Mouse (Mus musculus): ENCODE results near the gene Cblb.
A peak's percentile ranks its signal among the peaks of the same experiment; 100 is the strongest.

The Cblb gene

DNA sequence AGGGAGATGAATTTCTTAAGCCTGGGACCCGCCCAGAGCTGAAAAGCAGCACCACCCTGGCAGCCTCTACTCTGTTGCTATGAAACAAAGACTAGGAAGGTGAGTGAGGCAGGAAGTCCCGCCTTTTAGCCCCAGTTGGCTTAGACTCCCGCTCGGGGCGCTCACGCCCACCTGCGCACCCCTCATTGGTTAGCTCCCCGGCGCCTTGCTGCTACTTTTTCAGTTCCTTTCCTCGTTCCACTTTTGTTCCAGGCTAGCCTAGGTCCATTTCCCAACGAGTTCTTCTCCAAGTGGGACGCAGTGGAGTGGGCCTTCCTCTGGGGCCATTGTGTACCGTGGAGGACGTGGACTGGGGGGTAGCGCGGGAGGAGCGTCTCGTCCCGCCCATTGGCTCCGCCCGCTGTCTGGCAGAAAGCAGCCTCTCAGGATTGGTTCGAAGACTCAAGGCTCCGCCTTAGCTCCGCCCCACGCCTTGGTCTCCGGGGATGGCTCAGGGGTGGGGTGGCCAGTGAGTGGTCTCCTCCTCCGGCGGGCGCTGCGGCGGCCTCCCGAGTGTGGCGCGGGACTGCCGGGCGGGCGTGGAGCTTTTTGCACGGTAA is at the start of gene Cblb:
TSS of gene Cblb (plus strand) at position 135 of the 599 bp plus-strand sequence.
- peak; percentile 96 for DNase-seq (ENCODE audit: low spot score)

DNA sequence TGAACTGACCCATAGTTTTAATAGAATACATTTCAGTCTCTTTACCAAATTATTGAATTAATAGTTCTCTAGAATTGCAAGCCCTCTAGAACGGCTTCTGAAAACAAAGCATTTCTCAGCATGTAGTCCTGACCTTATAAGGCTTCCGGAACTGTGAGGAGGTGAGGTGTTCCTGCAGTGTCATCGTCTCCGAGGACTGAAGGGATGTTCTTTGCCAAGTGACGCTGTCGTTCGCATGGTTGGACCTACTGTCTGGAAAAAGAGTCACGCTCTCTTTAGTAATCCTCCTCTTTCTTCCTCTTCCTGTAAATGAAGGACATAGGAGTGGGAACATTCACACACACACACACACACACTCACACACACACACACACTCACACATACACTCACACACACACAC is 45.6 kb upstream of the Cblb start:
- no peak for DNase-seq (ENCODE audit: low spot score)

DNA sequence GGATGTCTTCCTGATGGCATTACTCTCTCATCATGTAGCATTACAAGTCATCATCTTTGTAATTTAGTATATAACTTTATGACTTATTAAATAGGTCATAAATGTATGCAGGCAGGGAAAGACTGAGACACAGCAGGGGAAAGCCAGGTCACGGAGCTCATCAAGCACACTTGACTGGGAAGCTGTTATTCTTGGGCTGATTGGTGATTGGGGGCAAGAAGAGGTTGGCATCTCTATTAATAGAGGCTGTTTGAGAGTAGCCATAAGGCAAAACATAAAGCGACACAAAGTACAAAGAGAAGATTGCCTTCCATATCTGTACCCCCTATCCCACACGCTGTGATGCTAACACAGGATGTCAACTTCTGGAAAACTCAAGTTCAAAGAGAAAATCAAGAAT is 44.8 kb upstream of the Cblb start:
- no peak for DNase-seq (ENCODE audit: low spot score)

DNA sequence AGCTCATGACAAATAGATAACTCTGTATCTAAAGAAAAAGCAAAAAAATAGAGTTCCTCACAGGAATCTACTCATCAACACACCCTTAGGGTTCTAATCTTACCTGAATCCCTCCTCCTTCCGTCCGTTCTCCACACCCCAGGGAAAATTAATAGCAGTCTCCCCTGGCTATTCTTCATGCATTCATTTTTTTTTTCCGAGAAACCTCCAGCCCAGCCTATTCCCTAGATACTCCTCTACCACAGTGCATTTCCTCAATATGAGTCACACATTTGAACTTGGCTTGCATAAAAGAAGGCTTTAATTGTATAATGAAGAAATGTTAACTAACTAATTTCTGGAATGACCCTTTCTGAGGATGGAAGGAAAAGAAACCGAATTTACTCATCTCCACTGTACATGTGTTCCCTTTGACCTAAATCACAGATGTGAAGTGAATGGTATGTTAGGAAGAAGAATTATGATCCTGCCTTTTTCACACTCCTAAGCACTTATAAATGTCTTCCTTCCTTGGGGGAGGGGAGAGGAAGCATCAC is 43.9 kb upstream of the Cblb start:
- no peak for DNase-seq (ENCODE audit: low spot score)

DNA sequence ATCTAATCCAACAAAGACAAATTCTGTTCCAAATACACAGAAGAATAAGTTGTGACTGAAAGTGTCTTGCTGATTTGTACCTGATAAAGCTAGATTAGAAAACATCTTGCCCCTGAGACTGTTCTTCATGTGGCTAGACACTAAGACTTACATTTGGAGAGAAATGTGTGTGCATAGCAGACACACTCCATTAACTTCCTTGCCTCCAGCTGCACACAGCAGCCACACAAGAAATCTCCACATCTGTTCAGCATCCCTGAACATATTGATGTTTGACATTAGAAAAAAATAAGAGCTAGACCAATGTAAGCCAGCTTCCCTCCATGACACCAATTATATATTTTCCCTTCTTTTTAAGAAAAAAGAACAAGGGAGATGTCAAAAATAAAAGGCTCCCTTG is 43.0 kb upstream of the Cblb start:
- no peak for DNase-seq (ENCODE audit: low spot score)

DNA sequence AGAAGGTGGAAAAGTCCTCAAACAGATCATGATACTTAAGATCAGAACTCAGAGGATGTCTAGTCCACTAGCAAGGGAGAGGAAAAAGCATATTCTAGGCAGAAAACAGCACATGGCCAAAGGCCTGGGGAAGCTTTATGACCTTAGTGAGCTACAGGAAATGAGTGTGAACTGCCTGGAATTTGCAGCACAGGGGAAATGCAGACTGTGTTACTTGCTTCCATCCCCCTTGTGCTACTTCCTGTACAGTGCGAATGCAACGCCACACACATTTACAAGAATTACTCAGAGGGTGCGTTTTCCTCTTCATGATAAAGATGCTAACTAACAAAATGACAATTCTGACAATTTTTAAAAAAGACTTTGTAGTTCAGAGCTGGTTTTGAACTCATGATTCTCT is 41.8 kb upstream of the Cblb start:
- DNase-seq (ENCODE audit: low spot score), result no peak

DNA sequence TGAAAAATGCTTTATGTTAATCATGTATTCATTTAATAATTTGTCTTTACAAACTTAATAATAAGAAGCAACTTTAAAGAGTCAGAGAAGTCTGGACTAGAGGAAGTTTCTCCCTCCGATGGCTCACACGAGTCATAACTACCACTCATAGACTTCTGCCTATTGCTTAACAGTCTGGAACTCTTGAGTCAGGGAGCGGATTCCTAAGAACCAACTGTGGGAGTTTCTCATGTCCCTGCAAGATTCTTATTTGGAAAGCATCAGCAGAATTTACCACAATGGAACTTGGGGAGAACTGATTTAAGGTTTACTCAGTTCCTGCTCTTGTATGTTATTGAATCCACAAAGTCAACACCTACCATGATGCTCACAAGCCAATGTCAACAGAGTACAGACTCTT is 31.0 kb upstream of the Cblb start:
- DNase-seq (ENCODE audit: low spot score), result no peak

DNA sequence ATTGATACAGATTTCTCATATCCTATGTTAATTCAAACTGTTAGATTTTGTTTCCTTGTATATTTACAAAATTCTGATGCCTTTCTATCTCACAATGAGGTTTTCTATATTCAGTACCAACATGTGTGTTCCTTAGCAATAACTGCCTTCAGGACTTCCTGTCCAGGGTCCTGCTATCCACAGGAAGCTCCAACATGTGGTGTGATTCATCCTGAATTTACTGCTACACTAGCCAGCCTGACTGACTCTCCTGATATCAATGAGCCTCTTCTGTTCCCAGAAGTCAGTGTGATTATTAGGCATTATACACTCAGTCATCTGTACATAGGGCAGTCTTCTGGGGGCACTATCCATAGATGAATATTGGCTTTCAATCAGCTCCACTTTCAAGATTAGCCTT is 30.2 kb upstream of the Cblb start:
- no peak for DNase-seq (ENCODE audit: low spot score)

DNA sequence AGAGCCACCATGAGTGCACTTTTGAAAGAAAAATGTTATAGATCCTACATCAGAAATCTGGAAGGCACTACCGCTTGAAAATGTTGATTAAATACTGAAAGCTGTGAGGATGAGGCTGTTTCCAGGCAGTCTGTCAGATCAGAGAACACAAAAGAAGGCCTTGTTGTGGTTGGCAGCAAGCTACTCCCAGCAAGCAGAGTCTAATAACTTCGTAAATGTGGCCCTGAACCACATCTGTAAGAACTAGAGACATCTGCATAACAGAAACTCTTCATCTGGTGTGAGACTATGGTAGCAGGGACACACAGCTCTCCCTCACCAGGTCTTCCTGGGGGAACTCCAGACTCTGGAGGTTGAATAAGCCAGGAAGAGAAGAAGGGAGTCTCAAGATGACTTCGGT is 24.0 kb upstream of the Cblb start:
- no peak for DNase-seq (ENCODE audit: low spot score)

DNA sequence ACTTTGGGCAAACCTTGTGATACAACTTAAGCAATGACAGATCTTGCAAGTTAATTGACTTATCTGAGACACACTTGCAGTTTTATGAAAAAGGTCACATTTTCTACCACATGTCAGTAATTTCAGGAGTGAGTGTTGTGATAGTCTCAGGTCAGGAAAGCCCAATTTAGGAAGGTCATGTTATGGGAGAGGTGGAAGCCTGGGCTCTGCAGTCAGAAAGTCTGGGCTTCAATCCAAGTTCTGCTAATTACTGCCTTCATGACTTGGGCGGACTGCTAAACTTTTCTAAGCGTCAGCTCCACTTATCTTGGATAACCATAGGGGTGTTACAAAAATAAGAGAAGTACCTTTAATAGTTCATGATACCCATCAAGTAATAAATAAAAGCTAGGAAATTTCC is 22.6 kb upstream of the Cblb start:
- peak; percentile 7 for DNase-seq (ENCODE audit: low spot score)

DNA sequence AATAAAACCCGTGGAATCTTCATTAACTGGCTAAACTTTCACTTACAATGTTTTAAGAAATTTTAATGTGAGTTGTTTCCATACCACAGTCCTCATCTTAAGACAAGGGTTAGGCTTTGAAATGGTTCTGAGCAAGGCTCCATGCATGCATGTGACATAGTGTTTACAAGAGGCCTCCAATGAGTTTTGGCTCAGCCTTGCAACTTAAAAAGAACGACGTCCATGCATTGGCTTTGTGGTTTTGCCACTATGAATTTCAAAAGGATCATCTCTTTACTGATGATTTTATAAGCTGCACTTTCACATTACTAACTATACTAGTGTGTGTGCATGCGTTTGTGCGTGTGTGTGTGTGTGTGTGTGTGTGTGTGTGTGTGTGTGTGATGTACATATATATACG is 21.6 kb upstream of the Cblb start:
- DNase-seq (ENCODE audit: low spot score), result no peak

DNA sequence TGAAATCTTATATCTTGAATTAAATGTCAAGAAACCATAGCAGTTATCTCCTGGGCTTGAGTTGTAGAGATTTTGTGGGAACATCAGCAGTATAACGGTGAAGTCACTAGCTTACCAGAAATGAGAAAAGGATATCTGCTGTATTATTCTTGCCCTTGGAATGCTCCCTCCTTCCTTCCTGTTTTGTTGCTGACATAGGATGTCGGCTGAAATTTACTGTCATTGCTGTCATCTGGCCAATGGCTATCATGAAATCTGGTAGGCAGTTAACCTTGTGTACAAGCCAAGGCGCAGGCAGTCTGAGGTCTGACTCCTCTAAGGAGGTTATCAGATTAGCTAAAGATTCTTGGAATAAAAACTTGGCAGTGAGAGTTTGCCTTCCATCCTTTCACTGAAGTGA is 18.0 kb upstream of the Cblb start:
- no peak for DNase-seq (ENCODE audit: low spot score)

DNA sequence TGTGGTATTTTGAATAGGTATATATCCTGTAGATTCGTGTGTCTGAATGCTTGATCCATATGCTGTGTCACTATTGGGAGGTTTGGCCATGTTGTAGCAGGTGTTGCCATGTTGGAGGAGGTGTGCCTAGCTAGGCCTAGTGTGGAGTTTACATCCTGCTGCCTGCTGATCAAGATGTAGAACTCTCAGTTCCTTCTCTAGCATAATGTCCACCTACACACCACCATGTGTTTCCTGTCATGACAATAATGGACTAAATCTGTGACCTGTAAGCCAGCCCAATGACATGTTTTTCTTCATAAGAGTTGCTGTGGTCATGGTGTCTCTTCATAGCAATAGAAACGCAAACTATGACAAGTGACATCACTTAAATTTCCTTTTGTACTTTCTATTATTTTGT is 17.2 kb upstream of the Cblb start:
- no peak for DNase-seq (ENCODE audit: low spot score)

DNA sequence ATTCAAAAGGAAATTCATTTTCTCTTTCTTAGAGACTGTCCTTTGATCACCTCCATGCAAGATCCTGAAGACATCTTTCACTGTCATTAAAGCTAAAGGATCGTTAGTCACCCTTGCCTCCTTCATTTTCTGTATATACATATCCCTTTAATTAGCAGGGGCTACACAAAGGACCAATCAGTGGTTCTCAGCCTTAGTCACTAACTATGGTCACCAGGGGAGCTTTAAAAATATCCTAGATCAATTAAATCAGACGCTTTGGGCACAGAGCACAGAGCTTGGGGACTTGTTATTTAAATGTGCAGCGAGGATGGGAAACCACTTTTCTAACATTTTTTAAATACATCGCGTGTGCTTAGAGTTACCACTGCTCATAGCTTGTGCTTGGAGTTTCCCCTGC is 7.6 kb upstream of the Cblb start:
- no peak for DNase-seq (ENCODE audit: low spot score)

DNA sequence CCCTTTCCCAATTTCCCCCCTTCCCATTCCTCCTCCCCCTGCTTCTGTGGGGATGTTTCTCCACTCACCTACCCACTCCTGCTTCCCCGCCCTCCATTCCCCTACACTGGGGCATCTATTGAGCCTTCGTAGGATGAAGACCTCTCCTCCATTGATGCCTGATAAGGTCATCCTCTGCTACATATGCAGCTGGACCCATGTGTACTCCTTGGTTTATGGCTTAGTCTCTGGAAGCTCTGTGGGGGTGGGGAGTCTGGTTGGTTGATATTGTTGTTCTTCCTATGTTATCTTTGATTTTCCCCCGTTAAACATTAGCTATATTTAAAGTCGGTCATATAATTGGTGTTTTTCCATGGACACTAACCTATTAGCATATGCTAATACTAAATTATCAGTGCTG is 3.7 kb upstream of the Cblb start:
- DNase-seq (ENCODE audit: low spot score), result no peak

DNA sequence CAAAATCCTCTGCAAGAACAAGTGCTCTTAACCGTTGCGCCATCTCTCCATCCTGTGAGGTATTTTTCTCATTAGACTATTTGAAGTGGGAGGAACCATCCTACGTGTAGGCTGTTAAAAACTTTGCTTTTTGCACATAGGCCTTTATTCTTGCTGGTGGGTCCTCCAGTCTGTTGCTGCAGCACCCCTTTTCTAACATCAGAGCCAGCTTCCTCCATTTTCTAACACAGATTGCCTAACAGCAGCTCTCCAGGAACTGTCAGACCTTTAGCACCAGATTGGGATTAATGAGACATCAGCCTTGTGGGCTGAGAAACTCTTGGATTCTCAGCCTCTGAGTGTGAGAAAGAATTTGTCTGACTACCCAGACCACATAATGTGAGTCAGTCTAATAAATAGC is 2.0 kb upstream of the Cblb start:
- no peak for DNase-seq (ENCODE audit: low spot score)

DNA sequence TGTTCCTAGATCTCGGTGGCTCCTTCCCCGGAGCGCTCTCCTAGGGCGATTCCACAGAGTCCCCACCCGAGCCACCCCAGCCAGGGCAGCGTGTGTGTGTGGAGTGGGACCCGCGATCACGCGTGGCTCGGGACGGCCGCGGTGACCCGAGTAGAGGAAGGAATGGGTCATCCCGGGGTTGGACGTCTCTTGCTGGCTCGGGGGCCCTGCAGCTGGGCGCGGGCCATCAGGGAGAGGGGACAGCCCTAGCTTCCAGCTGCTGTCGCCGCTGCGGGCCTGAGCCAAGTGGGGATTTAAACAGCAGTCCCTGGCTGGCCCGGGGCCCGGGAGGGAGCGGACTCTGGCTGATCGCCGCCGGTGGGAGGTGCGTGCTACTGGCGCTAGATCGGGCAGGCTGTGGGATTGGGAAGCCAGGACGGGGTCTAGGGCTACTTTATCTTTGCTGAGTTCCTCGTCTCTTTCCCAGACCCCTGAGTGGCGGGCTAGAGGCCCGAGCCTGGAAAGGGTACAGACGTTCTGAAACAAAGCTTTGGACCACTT is 757 bp downstream of the Cblb start:
- peak; percentile 79 for DNase-seq (ENCODE audit: low spot score)

DNA sequence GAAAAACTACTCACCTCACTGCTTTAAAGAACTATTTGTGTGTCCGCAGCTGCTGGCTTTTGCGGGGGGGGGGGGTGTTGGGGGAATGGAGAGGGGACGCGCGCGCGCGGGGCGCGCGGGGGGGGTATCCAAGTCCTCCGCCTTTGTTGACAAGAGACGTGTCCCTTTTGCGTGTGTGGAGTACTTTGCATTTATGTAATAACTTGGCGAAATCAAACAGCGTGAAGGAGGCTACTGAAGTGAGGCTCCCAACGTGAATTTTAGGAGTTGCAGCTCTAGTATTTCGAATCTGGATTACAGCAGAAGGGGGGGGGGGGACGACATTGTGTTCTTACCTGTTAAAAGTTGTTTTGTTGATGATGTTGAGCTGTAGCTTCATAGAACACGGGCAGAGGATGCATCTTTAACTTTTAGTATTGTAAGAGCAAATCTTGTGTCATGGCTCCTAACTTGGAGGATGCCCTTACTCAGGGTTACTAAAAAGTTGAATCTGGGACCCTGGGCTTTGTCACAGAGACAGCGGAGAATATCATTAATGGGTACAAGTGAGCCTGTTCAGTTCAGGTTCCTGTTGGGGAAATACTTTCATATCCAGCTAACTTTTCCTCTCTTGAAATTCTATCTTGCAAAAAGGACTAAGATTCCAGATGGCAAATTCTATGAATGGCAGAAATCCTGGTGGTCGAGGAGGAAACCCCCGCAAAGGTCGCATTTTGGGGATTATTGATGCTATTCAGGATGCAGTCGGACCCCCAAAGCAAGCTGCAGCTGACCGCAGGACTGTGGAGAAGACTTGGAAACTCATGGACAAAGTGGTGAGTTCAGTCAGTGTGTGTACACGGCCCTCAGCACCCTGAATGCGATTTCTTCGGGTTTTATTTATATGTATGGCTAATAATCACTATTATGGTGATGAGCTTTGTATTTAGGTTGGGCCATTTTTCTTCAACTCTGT is 1.6 kb downstream of the Cblb start:
- no peak for DNase-seq (ENCODE audit: low spot score)

DNA sequence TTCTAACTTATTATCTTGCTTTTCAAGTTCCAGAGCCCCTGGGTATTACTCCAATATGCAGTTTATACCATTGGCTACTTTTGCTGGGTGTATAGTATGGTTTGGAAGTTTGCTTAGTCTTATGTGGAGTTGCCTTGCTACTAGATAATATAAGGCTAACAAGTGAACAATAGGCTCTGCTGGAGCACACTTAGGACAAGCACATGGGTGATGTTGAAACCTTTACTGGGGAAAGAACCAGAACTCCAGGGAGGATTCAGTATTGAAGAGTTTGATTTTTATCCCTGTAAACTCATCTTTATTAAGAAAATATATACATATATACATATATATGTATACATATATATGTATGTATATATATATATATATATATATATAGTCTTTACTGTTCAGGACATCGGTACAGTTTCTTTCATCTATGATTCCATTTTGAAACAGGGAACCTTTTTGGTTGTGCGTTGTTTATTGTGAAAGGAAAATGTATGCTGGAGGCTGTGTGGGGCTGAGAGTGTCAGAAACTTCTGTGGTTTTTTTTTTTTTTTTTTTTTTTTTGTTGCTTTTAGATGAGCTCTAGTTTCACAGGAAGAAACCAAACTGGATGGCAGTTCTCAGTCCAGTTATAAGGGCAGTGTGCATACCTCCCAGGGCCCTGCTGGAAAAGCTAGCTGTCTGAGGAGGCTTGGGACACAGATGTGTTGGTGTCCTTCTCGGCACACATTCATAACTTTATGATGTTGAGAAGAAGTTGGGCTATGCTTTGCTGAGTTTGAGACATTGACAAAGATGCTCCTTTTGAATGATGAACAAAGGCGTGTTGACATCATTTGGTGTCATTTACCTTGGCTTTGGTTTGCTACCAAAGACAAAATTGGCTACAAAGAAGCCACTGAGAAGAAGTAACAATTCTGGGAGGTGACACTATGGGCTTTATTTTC is 2.6 kb downstream of the Cblb start:
- no peak for DNase-seq (ENCODE audit: low spot score)

DNA sequence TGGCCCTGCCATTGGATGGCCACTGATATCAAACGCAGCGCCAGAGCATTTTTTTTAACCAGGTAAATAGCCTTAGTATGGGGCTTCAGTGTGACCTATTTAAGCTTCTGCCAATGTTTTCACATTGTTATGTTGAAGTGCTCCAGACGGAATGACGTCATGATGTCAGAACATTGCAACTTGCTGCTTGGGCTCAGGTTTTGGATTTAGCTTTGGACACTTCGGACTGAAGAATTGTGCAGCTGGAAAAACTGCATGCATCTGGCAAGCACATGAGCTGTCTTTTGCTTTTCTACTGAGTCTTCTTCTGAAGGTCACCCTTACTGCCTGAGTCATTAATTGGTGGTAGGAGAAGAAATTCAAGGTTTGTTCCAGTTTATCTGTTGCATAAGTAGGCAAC is 3.3 kb downstream of the Cblb start:
- no peak for DNase-seq (ENCODE audit: low spot score)

DNA sequence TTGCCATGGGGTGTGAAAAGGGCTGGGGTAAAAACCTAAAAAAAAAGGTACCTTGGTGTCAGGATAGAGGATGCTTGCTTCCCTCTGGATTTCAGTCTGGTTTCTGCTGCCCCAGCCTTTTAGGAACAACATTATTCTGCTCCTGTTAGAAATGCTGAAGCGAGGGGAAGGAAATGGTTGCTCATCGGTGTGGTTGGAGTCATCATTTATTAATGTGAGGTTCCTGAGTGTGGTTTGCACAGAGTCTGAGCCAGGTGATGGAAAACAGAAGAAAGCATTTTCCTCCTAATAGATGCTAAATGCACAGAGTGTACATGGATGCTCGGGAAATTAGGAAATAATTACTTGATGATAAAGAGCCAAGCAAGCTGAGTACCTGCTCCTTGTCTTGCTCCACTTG is 5.3 kb downstream of the Cblb start:
- no peak for DNase-seq (ENCODE audit: low spot score)

DNA sequence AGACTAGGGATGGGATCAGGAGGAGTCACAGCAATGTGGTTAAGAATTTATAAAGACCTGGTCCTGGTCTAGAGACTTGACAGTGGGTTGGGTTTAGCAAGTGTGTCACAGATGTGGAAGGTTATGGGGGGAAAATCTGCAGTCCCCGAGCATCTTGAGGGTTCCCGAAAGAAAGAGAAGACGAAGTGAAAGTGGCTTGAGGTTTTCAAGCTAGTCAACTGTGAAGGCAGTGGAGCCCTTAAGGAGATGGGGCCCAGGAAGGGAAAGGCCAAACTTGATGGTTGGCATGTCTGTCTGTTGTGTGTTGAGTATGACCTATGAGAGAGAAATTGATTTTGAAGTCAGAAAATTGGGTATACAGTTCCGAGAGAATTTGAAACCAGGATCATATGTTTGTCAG is 7.3 kb downstream of the Cblb start:
- no peak for DNase-seq (ENCODE audit: low spot score)
